Mouse (Mus musculus): Measurements from ENCODE around the gene Crybg1. TPM values are rescaled to one million over a fixed set of nuclear protein-coding genes. Genes with fewer than 3 reads are reported as not detected.

Gene Crybg1
- total and polyA plus RNA-seq, 3 experiments, result 0.04 to 0.14 TPM; not detected in 1

DNA sequence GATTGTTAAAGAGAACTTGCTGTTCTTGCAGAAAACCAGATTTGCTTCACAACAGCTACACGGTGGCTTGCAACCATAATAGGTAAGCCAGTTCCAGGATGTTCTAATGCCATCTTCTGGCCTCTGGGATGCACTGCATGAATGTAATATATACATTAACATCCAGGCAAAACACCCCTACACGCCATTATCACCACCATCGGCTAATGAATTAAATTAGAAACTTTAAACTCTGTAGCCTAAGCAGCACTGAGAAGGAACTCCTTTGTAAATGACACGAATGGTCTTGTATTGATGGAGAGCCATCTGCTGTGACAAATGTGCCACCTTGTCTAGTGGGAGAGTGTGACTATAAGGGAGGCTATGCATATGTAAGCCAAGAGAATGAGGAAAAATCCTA lies 11.5 kb upstream of the Crybg1 start:
- peak; percentile 29 for DNase-seq (ENCODE audit: low read depth, low spot score)
- no peaks in the 10 kb centered on the region for H3K9me3 ChIP-seq (replicated peaks; ENCODE audit: insufficient read depth, low read length)
- H3K27ac ChIP-seq (ENCODE audit: control insufficient read depth, low read depth, low read length), result no peak overlapping the region
- H3K4me1 ChIP-seq (ENCODE audit: control insufficient read depth in 1 of 2, insufficient read depth in 2 of 2, low read length in 2 of 2), result peaks cover 0 to 2% of the 10 kb centered on the region in 2 experiments; a peak in 1 of 4 replicates
- H3K4me3 ChIP-seq (ENCODE audit: control insufficient read depth in 1 of 2, insufficient read depth in 1 of 2, low read depth in 2 of 2, low read length in 2 of 2), result no peak overlapping the region
- no peak overlapping the region for H3K9ac ChIP-seq (ENCODE audit: control insufficient read depth, low read depth, low read length, poor library complexity, severe bottlenecking)
- H3K79me2 ChIP-seq (ENCODE audit: control insufficient read depth, insufficient read depth, low read length, poor library complexity), result no peaks in the 10 kb centered on the region
- 0 out of 4 replicates have a peak, but pooled peaks cover 0 to 3% of the 10 kb centered on the region in 2 experiments for H3K36me3 ChIP-seq (ENCODE audit: control insufficient read depth in 1 of 2, insufficient read depth in 2 of 2, low read length in 2 of 2)
- H3K27me3 ChIP-seq (ENCODE audit: control insufficient read depth in 1 of 2, insufficient read depth in 2 of 2, low read length in 2 of 2), result peaks cover 0 to 8% of the 10 kb centered on the region in 2 experiments
- TF ChIP-seq POLR2AphosphoS2 (IDR thresholded peaks at IDR 0.05; ENCODE audit: low read length) (no peak), CTCF (IDR thresholded peaks at IDR 0.05 in 2 of 3, conservative IDR thresholded peaks at IDR 0.05 in 1 of 3; ENCODE audit: control insufficient read depth in 1 of 3, insufficient read depth in 1 of 3, low read depth in 2 of 3, low read length in 3 of 3, poor library complexity in 1 of 3, severe bottlenecking in 1 of 3) (peak in 2 of 3 experiments; percentile 24 to 54; a peak in 3 of 6 replicates), SMC3 (IDR thresholded peaks at IDR 0.05; ENCODE audit: low read depth, low read length) (peak; percentile 61), TBP (IDR thresholded peaks at IDR 0.05; ENCODE audit: low read depth, low read length) (no peak), RAD21 (IDR thresholded peaks at IDR 0.05; ENCODE audit: low read depth, low read length) (peak; percentile 58)

DNA sequence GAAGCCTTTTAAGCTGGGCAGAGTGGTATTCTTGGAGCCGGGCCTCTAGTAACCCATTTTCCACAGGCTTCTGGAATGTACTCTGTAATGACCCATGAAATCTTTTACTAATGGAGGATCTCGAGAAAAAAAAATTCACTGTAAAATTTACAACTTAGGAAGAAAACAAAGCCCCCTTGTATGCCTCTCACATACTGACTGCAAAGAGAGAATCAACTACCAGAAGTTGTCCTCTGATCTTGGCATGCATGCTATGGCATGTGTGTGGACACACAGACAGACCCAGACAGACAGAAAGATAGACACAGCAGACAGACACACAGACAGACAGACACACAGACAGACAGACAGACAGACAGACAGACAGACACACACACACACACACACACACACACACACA lies 8.8 kb upstream of the Crybg1 start:
- no peak for TF ChIP-seq E2F4 (IDR thresholded peaks at IDR 0.05; ENCODE audit: borderline replicate concordance, low read depth, low read length)
- TF ChIP-seq NRF1 (IDR thresholded peaks at IDR 0.05; ENCODE audit: insufficient read depth, low read depth, low read length, poor library complexity, severe bottlenecking), result no peak
- TF ChIP-seq TAL1 (IDR thresholded peaks at IDR 0.05; ENCODE audit: low read length), result no peak
- no peak for TF ChIP-seq CHD2 (IDR thresholded peaks at IDR 0.05; ENCODE audit: low read length)
- TF ChIP-seq BHLHE40 (IDR thresholded peaks at IDR 0.05; ENCODE audit: borderline replicate concordance, low read depth, low read length), result no peak
- no peak for TF ChIP-seq JUND (IDR thresholded peaks at IDR 0.05; ENCODE audit: low read depth, low read length)
- TF ChIP-seq ZC3H11A (IDR thresholded peaks at IDR 0.05; ENCODE audit: low read depth, low read length), result no peak
- TF ChIP-seq ZMIZ1 (IDR thresholded peaks at IDR 0.05; ENCODE audit: low read depth, low read length), result no peak
- H3K27me3 ChIP-seq (ENCODE audit: control insufficient read depth in 1 of 2, insufficient read depth in 2 of 2, low read length in 2 of 2), result peaks cover 2 to 8% of the 10 kb centered on the region in 2 experiments
- DNase-seq (ENCODE audit: low read depth, low spot score), result no peak

DNA sequence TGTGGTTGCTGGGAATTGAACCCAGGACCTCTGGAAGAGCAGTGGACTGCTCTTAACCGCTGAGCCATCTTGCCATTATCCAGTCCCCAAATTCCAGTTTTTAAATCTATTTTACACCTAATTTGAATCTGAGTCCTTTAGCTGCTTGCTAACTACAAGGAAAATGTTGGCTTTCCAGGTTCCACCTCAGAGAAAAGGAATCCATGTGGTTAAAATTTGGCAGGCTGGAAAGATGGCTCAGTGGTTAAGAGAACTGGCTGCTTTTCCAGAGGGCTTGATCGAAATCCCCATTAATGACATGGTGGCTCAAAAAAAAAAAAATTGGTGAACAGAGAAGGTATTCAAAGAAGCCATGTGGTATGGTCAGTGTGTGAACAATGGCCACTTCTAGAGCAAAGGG lies 1.8 kb upstream of the Crybg1 start:
- Histone ChIP-seq H3K79me2 (ENCODE audit: control insufficient read depth, insufficient read depth, low read length, poor library complexity) (no peaks in the 10 kb centered on the region), H3K9me3 (replicated peaks; ENCODE audit: insufficient read depth, low read length) (no peaks in the 10 kb centered on the region), H3K27me3 (ENCODE audit: control insufficient read depth in 1 of 2, insufficient read depth in 2 of 2, low read length in 2 of 2) (peaks cover 1 to 2% of the 10 kb centered on the region in 2 experiments), H3K9ac (ENCODE audit: control insufficient read depth, low read depth, low read length, poor library complexity, severe bottlenecking) (no peak overlapping the region), H3K4me3 (ENCODE audit: control insufficient read depth in 1 of 2, insufficient read depth in 1 of 2, low read depth in 2 of 2, low read length in 2 of 2) (no peak overlapping the region), H3K4me1 (ENCODE audit: control insufficient read depth in 1 of 2, insufficient read depth in 2 of 2, low read length in 2 of 2) (no peaks in the 10 kb centered on the region), H3K36me3 (ENCODE audit: control insufficient read depth in 1 of 2, insufficient read depth in 2 of 2, low read length in 2 of 2) (no peaks in the 10 kb centered on the region), H3K27ac (ENCODE audit: control insufficient read depth, low read depth, low read length) (no peak overlapping the region)
- DNase-seq (ENCODE audit: low read depth, low spot score), result no peak
- TF ChIP-seq MYB (IDR thresholded peaks at IDR 0.05; ENCODE audit: low read depth, low read length) (no peak), SMC3 (IDR thresholded peaks at IDR 0.05; ENCODE audit: low read depth, low read length) (no peak), ZKSCAN1 (IDR thresholded peaks at IDR 0.05; ENCODE audit: low read depth, low read length) (no peak), MAZ (IDR thresholded peaks at IDR 0.05; ENCODE audit: low read depth, low read length) (no peak), RAD21 (IDR thresholded peaks at IDR 0.05; ENCODE audit: low read depth, low read length) (no peak)

More for the DNA sequence above, 8.8 kb upstream of the Crybg1 start:
- Histone ChIP-seq H3K4me3 (ENCODE audit: control insufficient read depth in 1 of 2, insufficient read depth in 1 of 2, low read depth in 2 of 2, low read length in 2 of 2) (no peak overlapping the region), H3K79me2 (ENCODE audit: control insufficient read depth, insufficient read depth, low read length, poor library complexity) (no peaks in the 10 kb centered on the region), H3K36me3 (ENCODE audit: control insufficient read depth in 1 of 2, insufficient read depth in 2 of 2, low read length in 2 of 2) (no peaks in the 10 kb centered on the region), H3K9me3 (replicated peaks; ENCODE audit: insufficient read depth, low read length) (no peaks in the 10 kb centered on the region), H3K27ac (ENCODE audit: control insufficient read depth, low read depth, low read length) (no peak overlapping the region), H3K4me1 (ENCODE audit: control insufficient read depth in 1 of 2, insufficient read depth in 2 of 2, low read length in 2 of 2) (no peaks in the 10 kb centered on the region), H3K9ac (ENCODE audit: control insufficient read depth, low read depth, low read length, poor library complexity, severe bottlenecking) (no peak overlapping the region)
